Mouse (Mus musculus): ENCODE measurements at regions not wholly inside any gene's neighbourhood (a gene's known extent, or its start where the extent isn't known, plus 50 kb on each side); places are given as distances from the start of the nearest gene placed in this dataset.

GRCm38 (mm10) chr8:103412731-103413130 is 627.3 kb upstream of the Cdh11 start:
- TF ChIP-seq CTCF (IDR thresholded peaks at IDR 0.05; ENCODE audit: low read depth) (no peak), EP300 (IDR thresholded peaks at IDR 0.05; ENCODE audit: low read depth) (no peak)
